9 mouse cellular contexts compared by ENCODE assay signal in the genomic region with DNA sequence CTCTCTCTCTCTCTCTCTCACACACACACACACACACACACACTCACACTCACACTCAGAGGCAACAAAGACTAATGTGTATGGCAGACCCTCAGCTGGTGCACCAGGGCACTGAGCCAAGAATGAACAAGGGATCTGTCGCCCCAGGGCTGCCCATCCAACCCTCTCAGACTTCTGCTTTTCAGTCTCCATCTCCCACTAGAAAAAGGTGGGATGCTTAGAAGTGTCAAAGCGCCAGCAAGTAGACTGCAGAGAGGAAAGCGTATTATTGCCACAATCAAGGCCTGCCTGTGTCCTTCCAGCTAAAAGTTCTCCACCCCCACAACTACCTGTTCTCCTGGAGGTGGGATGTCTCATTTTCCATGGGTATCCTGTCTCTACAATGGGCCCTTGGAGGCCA. TPM values are rescaled to one million over a fixed set of nuclear protein-coding genes. Genes with fewer than 3 reads are reported as not detected.
DNase-seq lines count a peak whose midpoint lies in the region; ATAC-seq lines count a peak whose summit lies in the region.
"Had no signal": no experiment of that assay in that cellular context is flagged by ENCODE, and none has a peak within 500 bp of the region (broad histone marks: within the 10 kb centered on the region; RNA-seq: fewer than 3 reads in every experiment).

No protein-coding gene starts in this region.

- H3K9ac ChIP-seq in forebrain, embryonic 11.5 days (ENCODE audit: low read length) = no peak overlapping the region
- no peak overlapping the region for H3K9ac ChIP-seq in midbrain, embryonic 14.5 days (replicated peaks; ENCODE audit: low read length)
- H3K9ac ChIP-seq in hindbrain, embryonic 15.5 days = no peak overlapping the region
- H3K9ac ChIP-seq in stomach, embryonic 15.5 days = no peak overlapping the region

- no peak for DNase-seq in forebrain, embryonic 10.5 days (ENCODE audit: extremely low spot score, low spot score)
- DNase-seq in forebrain, embryonic 11.5 days (ENCODE audit: low spot score) = no peak
- peak; percentile 37 for DNase-seq in midbrain, embryonic 14.5 days
- no peak for DNase-seq in midbrain, embryonic 10.5 days (ENCODE audit: low spot score)
- DNase-seq in gastrocnemius, adult 18-20 months (ENCODE audit: low spot score) = no peak
- DNase-seq in gastrocnemius, postnatal 36 days = no peak
- DNase-seq: adrenal gland, postnatal 14 days had no signal

- H3K36me3 ChIP-seq in forebrain, embryonic 10.5 days (replicated peaks) = no peaks in the 10 kb centered on the region
- H3K36me3 ChIP-seq in forebrain, embryonic 11.5 days (ENCODE audit: control insufficient read depth, insufficient read depth, low read length) = no peaks in the 10 kb centered on the region
- H3K36me3 ChIP-seq in midbrain, embryonic 14.5 days (ENCODE audit: control insufficient read depth, insufficient read depth, low read length) = no peaks in the 10 kb centered on the region
- H3K36me3 ChIP-seq in midbrain, embryonic 10.5 days = no peaks in the 10 kb centered on the region
- H3K36me3 ChIP-seq in hindbrain, embryonic 15.5 days = no peaks in the 10 kb centered on the region
- H3K36me3 ChIP-seq in stomach, embryonic 15.5 days = no peaks in the 10 kb centered on the region

- H3K4me3 ChIP-seq in forebrain, embryonic 10.5 days = peak overlapping the region; percentile 82; the same call in 1 of the 2 replicates
- H3K4me3 ChIP-seq in forebrain, embryonic 11.5 days (ENCODE audit: low read depth, low read length) = no peak overlapping the region
- no peak overlapping the region for H3K4me3 ChIP-seq in midbrain, embryonic 14.5 days (replicated peaks; ENCODE audit: low read depth, low read length)
- no peak overlapping the region for H3K4me3 ChIP-seq in midbrain, embryonic 10.5 days
- H3K4me3 ChIP-seq in hindbrain, embryonic 15.5 days = 0 out of 2 replicates have a peak overlapping the region, but pooled peaks have one; percentile 94
- H3K4me3 ChIP-seq in stomach, embryonic 15.5 days (replicated peaks) = peak overlapping the region; percentile 73; the same call in 1 of the 2 replicates

- H3K4me1 ChIP-seq in forebrain, embryonic 10.5 days = peaks cover 86% of the 10 kb centered on the region
- H3K4me1 ChIP-seq in forebrain, embryonic 11.5 days (replicated peaks; ENCODE audit: control insufficient read depth, insufficient read depth, low read length) = peaks cover 10% of the 10 kb centered on the region
- H3K4me1 ChIP-seq in midbrain, embryonic 14.5 days (ENCODE audit: control insufficient read depth, insufficient read depth, low read length) = peaks cover 20% of the 10 kb centered on the region
- H3K4me1 ChIP-seq in midbrain, embryonic 10.5 days = peaks cover 74% of the 10 kb centered on the region
- peaks cover 42% of the 10 kb centered on the region for H3K4me1 ChIP-seq in hindbrain, embryonic 15.5 days (replicated peaks)
- H3K4me1 ChIP-seq in stomach, embryonic 15.5 days = peaks cover 27% of the 10 kb centered on the region

- ATAC-seq in forebrain, embryonic 11.5 days (replicated peaks; ENCODE audit: low FRiP score) = no peak
- no peak for ATAC-seq in midbrain, embryonic 14.5 days (ENCODE audit: low FRiP score, low TSS enrichment)
- no peak for ATAC-seq in hindbrain, embryonic 15.5 days (ENCODE audit: low FRiP score, low read depth)
- ATAC-seq in stomach, embryonic 15.5 days (ENCODE audit: insufficient read depth, low FRiP score, low read depth) = no peak

- H3K27ac ChIP-seq in forebrain, embryonic 10.5 days = no peak overlapping the region
- H3K27ac ChIP-seq in forebrain, embryonic 11.5 days (ENCODE audit: low read depth, low read length) = no peak overlapping the region
- H3K27ac ChIP-seq in midbrain, embryonic 14.5 days (replicated peaks; ENCODE audit: low read depth, low read length) = no peak overlapping the region
- no peak overlapping the region for H3K27ac ChIP-seq in midbrain, embryonic 10.5 days (replicated peaks)
- H3K27ac ChIP-seq in hindbrain, embryonic 15.5 days (replicated peaks) = no peak overlapping the region
- H3K27ac ChIP-seq in stomach, embryonic 15.5 days = no peak overlapping the region

- no peak overlapping the region for H3K4me2 ChIP-seq in forebrain, embryonic 11.5 days (ENCODE audit: low read depth, low read length, severe bottlenecking)
- peak overlapping the region; percentile 93 for H3K4me2 ChIP-seq in midbrain, embryonic 14.5 days (ENCODE audit: low read length)
- peak overlapping the region; percentile 96 for H3K4me2 ChIP-seq in hindbrain, embryonic 15.5 days
- peak overlapping the region; percentile 75 for H3K4me2 ChIP-seq in stomach, embryonic 15.5 days

- WGBS in forebrain, embryonic 10.5 days = 87% methylated on average over 3 of the region's 3 CpGs
- 78% methylated on average over 3 of the region's 3 CpGs for WGBS in forebrain, embryonic 11.5 days
- 72% methylated on average over 3 of the region's 3 CpGs for WGBS in midbrain, embryonic 14.5 days
- 89% methylated on average over 3 of the region's 3 CpGs for WGBS in midbrain, embryonic 10.5 days
- 54% methylated on average over 3 of the region's 3 CpGs for WGBS in hindbrain, embryonic 15.5 days
- 74% methylated on average over 3 of the region's 3 CpGs for WGBS in stomach, embryonic 15.5 days

- intact Hi-C loops in gastrocnemius, postnatal 36 days (cut with DNase I) = no loop called here

- H3K9me3 ChIP-seq in forebrain, embryonic 10.5 days = no peaks in the 10 kb centered on the region
- no peaks in the 10 kb centered on the region for H3K9me3 ChIP-seq in forebrain, embryonic 11.5 days (ENCODE audit: control insufficient read depth, low read length)
- no peaks in the 10 kb centered on the region for H3K9me3 ChIP-seq in midbrain, embryonic 14.5 days (ENCODE audit: control insufficient read depth, low read length)
- H3K9me3 ChIP-seq in midbrain, embryonic 10.5 days (replicated peaks) = no peaks in the 10 kb centered on the region
- H3K9me3 ChIP-seq in hindbrain, embryonic 15.5 days = no peaks in the 10 kb centered on the region
- no peaks in the 10 kb centered on the region for H3K9me3 ChIP-seq in stomach, embryonic 15.5 days

- peaks cover 49% of the 10 kb centered on the region for H3K27me3 ChIP-seq in forebrain, embryonic 10.5 days (ENCODE audit: poor library complexity, severe bottlenecking)
- peaks cover 2% of the 10 kb centered on the region; the same call in 1 of the 2 replicates for H3K27me3 ChIP-seq in forebrain, embryonic 11.5 days (ENCODE audit: control insufficient read depth, insufficient read depth, low read length)
- H3K27me3 ChIP-seq in midbrain, embryonic 14.5 days (ENCODE audit: control insufficient read depth, insufficient read depth, low read length) = peaks cover 12% of the 10 kb centered on the region; the same call in 1 of the 2 replicates
- peaks cover 50% of the 10 kb centered on the region for H3K27me3 ChIP-seq in midbrain, embryonic 10.5 days (ENCODE audit: low read depth, poor library complexity, severe bottlenecking)
- peaks cover 7% of the 10 kb centered on the region; the same call in 1 of the 2 replicates for H3K27me3 ChIP-seq in hindbrain, embryonic 15.5 days
- no peaks in the 10 kb centered on the region for H3K27me3 ChIP-seq in stomach, embryonic 15.5 days (replicated peaks)

RNA-seq across cellular contexts. Expression of gene Card19, which starts 1.4 kb away (rescaled TPM):
- polyA plus RNA-seq in forebrain, embryonic 10.5 days (2016; fragmentation: Nextera tagmentation; extraction: Ambion mirVana) = 21.0 and 22.1 TPM in 2 replicates
- 18.9 and 19.6 TPM in 2 replicates for polyA plus RNA-seq in forebrain, embryonic 11.5 days (2014; fragmentation: Nextera tagmentation; extraction: Ambion mirVana)
- 20.6 and 24.6 TPM in 2 replicates for polyA plus RNA-seq in midbrain, embryonic 14.5 days (2014; fragmentation: Nextera tagmentation; extraction: Ambion mirVana)
- polyA plus RNA-seq in midbrain, embryonic 10.5 days (2016; fragmentation: Nextera tagmentation; extraction: Ambion mirVana) = 23.1 and 23.3 TPM in 2 replicates
- 33.8 and 37.9 TPM in 2 replicates for polyA plus RNA-seq in hindbrain, embryonic 15.5 days (2015; fragmentation: Nextera tagmentation; extraction: Ambion mirVana)
- 50.5 and 52.4 TPM in 2 replicates for polyA plus RNA-seq in stomach, embryonic 15.5 days (2015; fragmentation: Nextera tagmentation; extraction: Ambion mirVana)
- 100 to 1,000 TPM; 124 to 139 TPM for total RNA-seq in gastrocnemius, adult 18-20 months (2021)
- total RNA-seq in gastrocnemius, postnatal 36 days (2021) = 100 to 1,000 TPM in 1 of 2 experiments, 10 to 100 TPM in 1; 88.7 to 103 TPM

RNA-seq across cellular contexts. Expression of gene Ninj1, which starts 27.2 kb away (rescaled TPM):
- 22.7 and 24.1 TPM in 2 replicates for polyA plus RNA-seq in forebrain, embryonic 10.5 days (2016; fragmentation: Nextera tagmentation; extraction: Ambion mirVana)
- polyA plus RNA-seq in forebrain, embryonic 11.5 days (2014; fragmentation: Nextera tagmentation; extraction: Ambion mirVana) = 19.6 and 23.8 TPM in 2 replicates
- polyA plus RNA-seq in midbrain, embryonic 14.5 days (2014; fragmentation: Nextera tagmentation; extraction: Ambion mirVana) = 15.3 and 22.0 TPM in 2 replicates
- 23.1 and 24.3 TPM in 2 replicates for polyA plus RNA-seq in midbrain, embryonic 10.5 days (2016; fragmentation: Nextera tagmentation; extraction: Ambion mirVana)
- 28.2 and 32.3 TPM in 2 replicates for polyA plus RNA-seq in hindbrain, embryonic 15.5 days (2015; fragmentation: Nextera tagmentation; extraction: Ambion mirVana)
- 52.5 and 54.3 TPM in 2 replicates for polyA plus RNA-seq in stomach, embryonic 15.5 days (2015; fragmentation: Nextera tagmentation; extraction: Ambion mirVana)
- total RNA-seq in gastrocnemius, adult 18-20 months (2021) = 10 to 100 TPM; 17.3 to 23.8 TPM
- 10 to 100 TPM; 15.1 to 15.7 TPM for total RNA-seq in gastrocnemius, postnatal 36 days (2021)

RNA-seq across cellular contexts. Expression of gene Susd3, which starts 34.1 kb away (rescaled TPM):
- 0.82 and 0.95 TPM in 2 replicates for polyA plus RNA-seq in forebrain, embryonic 10.5 days (2016; fragmentation: Nextera tagmentation; extraction: Ambion mirVana)
- 0.32 and 1.4 TPM in 2 replicates for polyA plus RNA-seq in forebrain, embryonic 11.5 days (2014; fragmentation: Nextera tagmentation; extraction: Ambion mirVana)
- polyA plus RNA-seq in midbrain, embryonic 14.5 days (2014; fragmentation: Nextera tagmentation; extraction: Ambion mirVana) = 0.32 and 1.1 TPM in 2 replicates
- polyA plus RNA-seq in midbrain, embryonic 10.5 days (2016; fragmentation: Nextera tagmentation; extraction: Ambion mirVana) = 1.0 and 1.2 TPM in 2 replicates
- polyA plus RNA-seq in hindbrain, embryonic 15.5 days (2015; fragmentation: Nextera tagmentation; extraction: Ambion mirVana) = 0.48 and 0.80 TPM in 2 replicates
- polyA plus RNA-seq in stomach, embryonic 15.5 days (2015; fragmentation: Nextera tagmentation; extraction: Ambion mirVana) = 1.5 and 2.3 TPM in 2 replicates
- total RNA-seq in gastrocnemius, adult 18-20 months (2021) = under 1 TPM in 1 of 2 experiments, not detected in 1; 0.24 TPM
- total RNA-seq in gastrocnemius, postnatal 36 days (2021) = under 1 TPM in 1 of 2 experiments, not detected in 1; 0.32 TPM

Comparison
In these comparisons a context has a peak if more than half of its experiments do, and no peak if none do; other contexts are left out.
1. H3K4me3 ChIP-seq: peak in forebrain, embryonic 10.5 days (single experiment), hindbrain, embryonic 15.5 days (single experiment) and stomach, embryonic 15.5 days (single experiment); none in forebrain, embryonic 11.5 days (single experiment), midbrain, embryonic 14.5 days (single experiment) and midbrain, embryonic 10.5 days (single experiment).